Mouse (Mus musculus) spleen, adult 12 weeks (tissue): ENCODE data around the gene Ifna11.

Experiments
- DNase-seq: peaks from one replicate; pipeline ENCODE4 v3.0.0; 2022; ENCODE audit warnings: low spot score

Ifna11 gene

GRCm38 (mm10) chr4:88840058-88840457, 20.3 kb downstream of the Ifna11 start:
- no peak for DNase-seq

DNA sequence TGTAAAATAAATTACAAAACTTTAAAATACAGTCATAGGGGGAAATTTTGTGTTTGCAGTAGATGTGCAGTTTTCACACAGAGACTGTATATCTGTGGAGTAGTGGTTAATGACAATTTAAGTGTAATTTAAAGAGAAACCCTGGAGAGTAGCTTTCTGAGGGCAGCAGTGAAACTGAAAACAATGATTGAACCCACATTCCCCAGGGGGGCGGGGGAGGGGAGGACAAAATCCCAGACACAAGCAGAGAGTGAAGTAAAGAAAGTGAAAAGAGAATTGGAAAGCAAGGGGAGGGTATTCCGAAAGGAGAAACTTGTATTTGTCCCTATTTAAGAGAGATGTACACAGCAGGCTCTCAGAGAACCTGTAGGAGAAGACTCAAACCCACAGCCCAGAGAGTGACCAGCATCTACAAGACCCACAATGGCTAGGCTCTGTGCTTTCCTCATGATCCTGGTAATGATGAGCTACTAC, 21.7 kb downstream of the Ifna11 start, which contains the start of gene Ifna4:
Gene Ifna4, plus strand, starts transcription at position 424 of the 474 bp plus-strand sequence.
- no peak for DNase-seq

GRCm38 (mm10) chr4:88845334-88845733, 25.6 kb downstream of the Ifna11 start:
- no peak for DNase-seq

- DNase-seq: no peak
Measured at GRCm38 (mm10) chr4:88849698-88850097, 29.9 kb downstream of the Ifna11 start, which contains the start of gene Ifna1. Gene Ifna1 (plus strand): TSS chr4:88850087.

DNA sequence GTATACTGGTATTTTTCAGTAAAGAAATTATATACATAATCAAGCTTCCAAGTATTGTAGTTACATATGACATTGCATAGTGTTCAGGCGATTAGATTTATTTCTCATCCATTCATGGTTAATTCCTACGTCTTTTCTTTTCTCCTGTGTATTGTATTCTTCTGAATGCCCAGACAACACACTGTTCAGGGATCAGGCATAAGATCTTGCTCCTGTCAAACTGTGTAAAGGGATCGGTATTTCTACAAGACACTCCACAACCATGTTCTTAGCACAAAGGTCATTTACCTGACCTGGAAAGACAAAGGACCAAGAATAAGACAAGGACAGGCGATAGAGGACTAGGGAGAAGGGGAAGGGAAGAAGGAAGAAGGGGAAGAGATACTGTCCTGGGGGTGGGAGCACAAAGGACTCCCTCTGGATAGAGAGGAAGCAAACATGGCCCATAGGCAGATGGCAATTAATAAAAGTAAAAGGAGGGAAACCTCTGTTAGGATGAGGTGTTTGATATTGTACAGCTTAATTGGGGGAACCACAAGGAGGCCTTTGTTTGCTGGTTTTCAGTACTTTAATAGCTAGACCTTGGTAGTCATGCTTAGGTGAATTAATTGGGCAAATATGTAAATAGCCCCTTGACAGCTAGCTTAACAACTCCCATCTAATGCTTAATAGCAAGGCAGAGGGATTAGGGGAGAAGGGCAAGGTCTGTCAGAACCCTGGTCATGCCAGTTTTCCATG, 31.4 kb downstream of the Ifna11 start:
- no peak for DNase-seq

DNA sequence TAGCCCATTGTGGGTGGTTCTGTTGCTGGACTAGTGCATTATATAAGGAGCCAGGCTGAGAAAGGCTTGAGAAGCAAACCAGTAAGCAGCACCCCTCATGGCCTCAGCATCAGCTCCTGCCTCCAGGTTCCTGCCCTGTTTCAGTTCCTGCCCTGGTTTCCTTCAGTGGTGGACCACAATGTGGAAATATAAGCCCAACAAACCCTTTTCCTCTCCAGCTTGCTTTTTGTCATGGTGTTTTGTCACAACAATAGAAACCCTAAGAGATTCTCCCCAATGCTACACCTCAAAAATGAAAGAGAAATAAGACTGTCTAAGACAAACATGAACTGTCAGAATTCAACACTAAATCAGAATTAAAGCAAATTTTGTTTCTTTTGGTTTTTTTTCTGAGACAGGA, 39.5 kb downstream of the Ifna11 start:
- DNase-seq: no peak

DNA sequence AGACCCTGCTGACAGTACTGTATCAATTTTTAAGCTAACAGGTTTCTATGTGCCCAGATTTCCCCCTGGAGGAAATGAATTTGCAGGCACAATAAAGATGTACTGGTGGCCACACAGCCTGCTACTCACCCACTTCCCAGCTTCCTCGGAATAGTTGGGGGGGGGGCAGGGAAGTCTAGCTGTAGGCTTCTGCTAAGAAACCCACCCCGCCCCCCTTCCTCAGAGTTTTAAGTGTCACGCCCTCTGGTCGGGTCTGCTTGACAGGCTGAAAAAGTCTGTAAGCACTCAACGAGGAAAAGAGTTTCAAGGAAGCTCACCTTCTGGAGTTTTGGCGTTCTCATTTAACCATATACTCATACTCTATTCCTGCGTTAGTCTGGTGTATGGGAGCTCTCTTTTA, 43.5 kb downstream of the Ifna11 start:
- DNase-seq: no peak

GRCm38 (mm10) chr4:88864599-88864998, 44.8 kb downstream of the Ifna11 start:
- peak; percentile 35 for DNase-seq

DNA sequence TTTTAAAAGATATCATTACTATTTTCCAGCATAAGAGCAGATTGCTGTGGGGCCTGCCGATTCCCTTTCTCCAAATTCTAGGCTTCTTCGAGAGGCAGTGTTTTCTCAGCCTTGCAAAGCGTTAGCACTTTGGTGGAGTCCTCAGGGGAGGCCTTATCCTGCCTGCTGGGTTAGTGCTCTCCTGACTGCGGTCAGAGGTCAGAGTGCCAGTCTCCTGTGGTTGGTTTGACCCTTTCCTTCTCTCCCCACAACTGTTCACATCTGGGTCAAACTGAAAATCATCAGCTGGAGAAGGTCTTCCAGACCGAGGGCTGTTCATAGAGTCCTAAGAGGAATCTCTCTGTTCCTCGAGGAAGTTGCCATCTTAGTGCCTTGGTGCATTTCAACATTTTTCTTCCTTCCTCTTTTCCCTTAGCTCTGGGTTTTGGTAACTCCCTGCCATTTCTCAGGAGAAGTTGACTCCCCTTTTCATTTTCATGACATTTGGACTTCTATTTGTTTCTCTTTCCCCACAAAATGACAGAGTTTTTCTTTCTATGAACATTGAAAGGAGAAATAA, 45.3 kb downstream of the Ifna11 start:
- no peak for DNase-seq

GRCm38 (mm10) chr4:88867366-88867925, 47.7 kb downstream of the Ifna11 start:
- peak; percentile 69 for DNase-seq

GRCm38 (mm10) chr4:88867926-88868911, 48.5 kb downstream of the Ifna11 start:
- peak; percentile 40 for DNase-seq
